Mouse (Mus musculus) ES-CJ7 (cell line): ENCODE measurements around the gene Dtnb.
A peak's percentile ranks its signal among the peaks of the same experiment; 100 is the strongest.

Source experiments
- DNase-seq: peaks from one replicate; pipeline ENCODE4 v3.0.0; 2011; ENCODE audit warnings: low read depth, low spot score

Gene Dtnb

GRCm38 (mm10) chr12:3773643-3774042 lies 201.5 kb downstream of the Dtnb start:
- DNase-seq, result no peak

- DNase-seq, result no peak
Observed at GRCm38 (mm10) chr12:3776015-3776414, 203.8 kb downstream of the Dtnb start.

- no peak for DNase-seq
Observed at GRCm38 (mm10) chr12:3777682-3778081, 205.5 kb downstream of the Dtnb start.

GRCm38 (mm10) chr12:3778286-3778685 lies 206.1 kb downstream of the Dtnb start:
- DNase-seq, result no peak

GRCm38 (mm10) chr12:3779639-3780038 lies 207.5 kb downstream of the Dtnb start:
- DNase-seq, result no peak

GRCm38 (mm10) chr12:3780405-3780891 lies 208.3 kb downstream of the Dtnb start:
- peak; percentile 50 for DNase-seq

- peak; percentile 77 for DNase-seq
Observed at GRCm38 (mm10) chr12:3780931-3781471, 208.8 kb downstream of the Dtnb start.

- peak; percentile 90 for DNase-seq
Observed at GRCm38 (mm10) chr12:3781482-3781881, 209.3 kb downstream of the Dtnb start.

GRCm38 (mm10) chr12:3783196-3783825 lies 211.1 kb downstream of the Dtnb start:
- no peak for DNase-seq

GRCm38 (mm10) chr12:3784258-3784657 lies 212.1 kb downstream of the Dtnb start:
- no peak for DNase-seq

GRCm38 (mm10) chr12:3784729-3785128 lies 212.5 kb downstream of the Dtnb start:
- DNase-seq, result no peak

GRCm38 (mm10) chr12:3787041-3787440 lies 214.9 kb downstream of the Dtnb start:
- no peak for DNase-seq

GRCm38 (mm10) chr12:3787541-3787940 lies 215.4 kb downstream of the Dtnb start:
- DNase-seq, result no peak

GRCm38 (mm10) chr12:3788421-3789051 lies 216.4 kb downstream of the Dtnb start:
- DNase-seq, result no peak

- DNase-seq, result no peak
Observed at GRCm38 (mm10) chr12:3789626-3790185, 217.5 kb downstream of the Dtnb start.

- DNase-seq, result no peak
Observed at GRCm38 (mm10) chr12:3791257-3791656, 219.1 kb downstream of the Dtnb start.

- peak; percentile 93 for DNase-seq
Observed at GRCm38 (mm10) chr12:3791732-3792131, 219.6 kb downstream of the Dtnb start.

GRCm38 (mm10) chr12:3792248-3792647 lies 220.1 kb downstream of the Dtnb start:
- DNase-seq, result peak; percentile 18

- DNase-seq, result peak; percentile 51
Observed at GRCm38 (mm10) chr12:3795569-3795968, 223.4 kb downstream of the Dtnb start.

- no peak for DNase-seq
Observed at GRCm38 (mm10) chr12:3799551-3799950, 227.4 kb downstream of the Dtnb start.

- DNase-seq, result no peak
Observed at GRCm38 (mm10) chr12:3805852-3806251, 233.7 kb downstream of the Dtnb start, which contains the start of gene Dnmt3a. TSS of gene Dnmt3a (plus strand) at chr12:3806007.

GRCm38 (mm10) chr12:3806271-3806684 lies 234.1 kb downstream of the Dtnb start:
- peak; percentile 59 for DNase-seq
